Mouse (Mus musculus): ENCODE data around the gene Ppil1. TPM values are rescaled to one million over a fixed set of nuclear protein-coding genes. Genes with fewer than 3 reads are reported as not detected.

Gene Ppil1
- total RNA-seq (2021), result 10 to 100 TPM; 17.3 to 18.1 TPM
- long read RNA-seq, experiment 1, transcript Ppil1-201 (4 exons, 1,462 nt), result major isoform, 18 of 18 reads
- long read RNA-seq, experiment 1, partial matches to known transcripts, result 0 of 18 reads
- long read RNA-seq, experiment 1, other reads (novel, unspliced or antisense), result 0 of 18 reads
- long read RNA-seq, experiment 2, transcript Ppil1-201 (4 exons, 1,462 nt), result major isoform, 32 of 32 reads
- long read RNA-seq, experiment 2, partial matches to known transcripts, result 0 of 32 reads
- long read RNA-seq, experiment 2, other reads (novel, unspliced or antisense), result 0 of 32 reads

DNA sequence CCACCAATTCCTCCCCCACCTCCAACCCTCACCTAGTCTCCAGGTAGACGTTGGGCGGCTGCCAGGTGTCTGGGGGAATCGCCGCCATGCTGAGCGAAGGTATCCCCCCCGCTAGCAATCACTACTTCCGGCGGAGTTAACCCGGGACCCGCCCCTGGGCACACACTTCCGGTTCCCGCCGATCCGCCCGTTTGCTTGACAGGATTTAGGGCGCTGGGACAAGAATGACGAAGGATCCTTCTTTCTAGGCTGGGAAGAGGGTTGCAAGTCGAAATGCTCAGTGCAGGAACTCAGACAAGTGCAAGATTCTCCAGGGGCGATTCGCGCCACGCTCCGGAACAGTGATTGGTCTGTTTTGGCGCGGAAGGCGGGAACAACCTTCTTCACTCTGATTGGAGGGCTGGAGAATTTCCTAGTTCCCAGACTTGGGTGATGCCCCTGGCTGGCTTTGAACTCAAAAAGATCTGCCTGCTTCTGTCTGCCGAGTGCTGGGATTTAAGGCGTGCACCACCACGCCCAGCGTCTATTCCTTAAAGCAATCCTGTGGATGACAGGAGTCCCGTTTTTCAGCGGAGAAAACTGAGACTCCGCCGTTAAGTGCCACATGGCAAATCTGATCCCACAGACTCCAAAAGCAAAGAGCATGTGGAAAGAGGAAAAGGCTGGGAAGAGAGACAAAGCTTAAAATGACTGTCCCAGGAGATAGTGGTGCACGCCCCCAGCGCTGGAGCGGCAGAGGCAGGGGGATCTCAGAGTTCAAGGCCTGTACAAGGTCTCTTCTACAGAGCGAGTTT, at the start of gene Ppil1:
TSS of gene Ppil1 (minus strand) at position 347 of the 794 bp plus-strand sequence.
- peak; percentile 75 to 88 for DNase-seq (ENCODE audit: low spot score in 2 of 2)

GRCm38 (mm10) chr17:29313300-29313699, 49.3 kb upstream of the Ppil1 start:
- DNase-seq (ENCODE audit: low spot score in 2 of 2), result no peak

DNA sequence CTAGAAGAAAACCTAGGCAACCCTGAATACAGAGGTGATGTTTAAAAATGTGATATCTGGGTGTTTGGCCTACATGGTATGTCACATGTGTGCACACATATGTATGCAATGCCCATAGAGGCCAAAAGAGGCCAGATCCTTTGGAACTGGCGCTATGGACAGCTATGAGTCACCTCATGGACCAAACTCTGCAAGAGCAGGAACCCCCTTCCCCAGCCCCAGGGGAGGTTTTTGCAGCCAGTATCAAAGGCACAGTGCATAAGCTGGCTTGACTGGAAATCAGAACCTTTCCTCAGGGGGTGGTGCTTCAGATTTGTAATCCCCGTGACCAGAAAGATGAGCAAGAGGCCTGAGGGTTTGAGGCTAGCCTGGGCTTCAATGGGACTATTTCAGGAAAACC, 48.1 kb upstream of the Ppil1 start:
- no peak for DNase-seq (ENCODE audit: low spot score in 2 of 2)

DNA sequence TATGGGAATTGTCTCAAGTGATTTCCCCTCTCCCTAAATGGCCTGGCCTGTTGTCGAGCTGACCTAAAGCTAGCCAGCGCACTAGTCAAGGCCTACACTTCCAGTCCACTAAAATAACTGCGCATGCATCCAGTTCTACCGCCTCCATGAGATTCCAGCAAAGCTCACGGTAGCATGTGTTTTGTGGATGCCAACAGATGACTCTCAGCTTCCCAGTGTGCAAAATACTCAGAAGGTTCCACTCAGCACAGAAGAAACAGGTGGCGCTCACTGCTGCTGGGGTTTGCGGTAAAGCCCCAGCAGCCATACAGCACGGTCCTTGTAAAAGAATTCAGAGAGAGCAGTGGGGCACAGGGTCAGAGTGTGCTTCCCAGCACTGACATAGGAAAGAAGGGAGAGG, 47.6 kb upstream of the Ppil1 start:
- DNase-seq (ENCODE audit: low spot score in 2 of 2), result no peak

GRCm38 (mm10) chr17:29310056-29310623, 46.2 kb upstream of the Ppil1 start:
- no peak for DNase-seq (ENCODE audit: low spot score in 2 of 2)

- DNase-seq (ENCODE audit: low spot score in 2 of 2), result no peak
These were observed 41.9 kb upstream of the Ppil1 start for GRCm38 (mm10) chr17:29305871-29306270.

DNA sequence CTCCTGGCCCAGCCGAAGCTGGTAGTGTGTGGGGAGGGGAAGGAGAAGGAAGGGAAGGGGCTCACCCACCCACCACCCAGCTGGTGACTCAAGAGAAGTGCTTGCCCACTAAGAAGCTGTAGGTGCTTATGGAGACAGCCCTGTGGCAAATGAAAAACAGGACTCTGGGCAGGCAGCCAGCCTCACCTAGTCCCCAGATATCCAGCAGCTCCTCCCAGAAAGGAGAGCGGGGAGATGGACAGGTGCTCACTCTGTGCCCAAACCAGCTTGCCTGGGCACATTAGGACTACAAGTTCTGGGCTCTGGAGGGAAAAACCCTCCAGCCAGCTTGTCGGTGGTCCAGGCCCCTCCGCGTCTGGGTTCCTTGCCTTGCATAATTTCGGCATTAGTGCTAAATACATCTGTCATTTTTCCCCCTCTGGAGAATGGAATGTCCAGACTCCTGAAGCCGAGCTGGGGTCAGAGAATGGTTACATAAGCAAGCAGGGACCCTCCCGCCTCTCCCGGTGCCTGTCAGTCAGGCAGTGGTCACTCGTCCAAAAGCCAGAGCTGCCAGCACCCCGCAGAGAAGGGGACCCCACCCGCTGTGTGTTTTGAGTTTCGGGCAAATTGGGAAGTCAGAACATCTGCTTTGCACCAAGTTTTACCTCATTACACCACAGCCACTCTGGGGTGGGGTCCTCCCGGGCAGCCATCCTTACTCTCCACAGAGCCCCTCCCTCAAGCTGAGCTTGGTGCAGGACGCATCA, 41.2 kb upstream of the Ppil1 start:
- no peak for DNase-seq (ENCODE audit: low spot score in 2 of 2)

DNA sequence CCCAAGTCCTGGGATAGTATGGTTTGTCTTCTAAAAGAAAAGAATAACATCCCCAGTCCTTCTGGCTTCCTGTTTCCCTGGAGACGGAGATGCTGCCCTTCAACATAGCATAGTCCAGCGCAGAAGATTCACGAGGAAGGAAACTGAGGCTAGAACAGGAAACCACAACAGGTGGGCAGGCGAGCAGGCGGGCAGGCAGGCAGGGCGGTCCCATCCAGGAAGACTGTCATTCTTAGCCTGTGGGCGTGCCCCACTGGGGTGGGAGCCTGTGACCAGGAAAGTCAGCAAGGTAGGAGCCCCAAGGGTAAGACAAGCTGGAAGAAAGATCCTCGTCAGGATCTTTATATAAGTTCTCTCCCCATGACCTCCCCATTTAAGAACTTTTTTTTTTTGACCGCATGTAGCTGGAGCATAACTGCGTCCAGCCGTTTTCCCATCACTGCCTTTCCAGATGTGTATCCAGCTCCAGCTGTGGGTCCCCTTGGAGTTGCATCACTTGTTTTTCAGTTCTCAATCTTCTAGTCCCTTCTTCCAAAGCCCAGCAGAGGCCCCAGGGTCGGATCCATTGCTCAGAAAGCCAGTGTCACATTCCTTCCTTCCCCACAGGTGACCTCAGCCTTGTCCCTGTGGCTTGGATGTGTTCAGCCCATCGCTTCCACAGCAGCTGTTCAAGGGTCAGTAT, 40.5 kb upstream of the Ppil1 start:
- no peak for DNase-seq (ENCODE audit: low spot score in 2 of 2)

DNA sequence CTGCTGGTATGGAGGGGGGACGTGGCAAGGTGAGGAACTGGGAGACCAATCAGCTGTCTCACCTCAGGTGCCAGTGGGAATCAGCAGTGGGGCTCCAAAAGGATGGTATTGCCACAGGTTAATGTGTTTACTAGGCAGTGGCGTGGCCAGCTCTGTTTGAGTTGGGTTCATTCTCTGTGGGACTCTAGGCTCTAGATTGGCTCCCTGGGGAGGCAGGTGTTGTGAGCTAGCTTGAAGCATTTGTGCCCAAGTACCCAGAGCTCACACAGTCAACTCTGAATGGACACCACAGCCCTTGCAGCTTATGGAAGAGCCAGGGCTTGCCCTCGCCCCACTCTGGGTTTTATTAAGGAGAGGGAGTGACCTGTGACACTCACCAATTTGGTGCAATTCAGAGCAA, 39.9 kb upstream of the Ppil1 start:
- DNase-seq (ENCODE audit: low spot score in 2 of 2), result no peak

DNA sequence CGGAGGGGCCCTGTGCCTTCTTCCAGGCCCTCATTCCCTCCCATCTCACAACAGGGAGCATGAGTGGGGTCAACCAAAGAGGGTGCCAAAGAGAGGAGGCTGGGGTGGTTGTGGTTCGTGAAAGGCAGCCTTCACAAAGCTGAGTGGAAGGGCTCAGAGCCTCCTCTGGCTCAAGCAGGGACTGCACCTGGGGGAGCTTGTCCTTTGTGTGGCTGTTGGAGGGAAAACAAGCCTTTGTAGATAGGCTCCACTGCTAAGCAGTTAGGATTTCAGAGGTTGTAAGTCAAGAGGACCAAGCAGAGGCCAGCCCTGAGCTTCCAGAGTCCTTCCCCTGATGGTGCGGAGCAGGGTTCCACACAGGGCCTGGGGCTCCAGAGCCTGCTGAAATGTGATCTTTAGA, 39.1 kb upstream of the Ppil1 start:
- DNase-seq (ENCODE audit: low spot score in 2 of 2), result no peak

DNA sequence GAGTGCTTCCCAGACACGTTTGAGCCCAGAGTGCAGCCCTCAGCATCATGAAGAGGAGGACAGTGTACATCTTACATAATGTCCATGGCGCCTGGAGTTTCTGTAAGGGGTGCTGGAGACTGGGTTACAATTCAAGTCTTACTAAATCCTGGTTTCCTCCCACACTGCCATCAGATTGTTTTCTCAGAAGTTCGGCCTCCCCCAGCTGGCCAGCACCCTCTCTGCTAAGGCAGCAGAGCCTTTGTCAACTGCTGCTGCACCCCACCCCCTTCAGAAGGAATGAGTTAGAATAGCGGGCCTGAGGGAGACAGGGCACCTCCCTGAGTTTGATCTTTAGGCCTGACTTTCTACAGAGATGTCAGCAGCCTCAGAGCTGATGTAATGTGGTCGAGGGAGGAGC, 38.2 kb upstream of the Ppil1 start:
- DNase-seq (ENCODE audit: low spot score in 2 of 2), result no peak

- DNase-seq (ENCODE audit: low spot score in 2 of 2), result no peak
These were observed 37.4 kb upstream of the Ppil1 start for GRCm38 (mm10) chr17:29301421-29301820.

- no peak for DNase-seq (ENCODE audit: low spot score in 2 of 2)
These were observed 36.9 kb upstream of the Ppil1 start for GRCm38 (mm10) chr17:29300926-29301325.

GRCm38 (mm10) chr17:29299282-29299681, 35.3 kb upstream of the Ppil1 start:
- DNase-seq (ENCODE audit: low spot score in 2 of 2), result no peak

DNA sequence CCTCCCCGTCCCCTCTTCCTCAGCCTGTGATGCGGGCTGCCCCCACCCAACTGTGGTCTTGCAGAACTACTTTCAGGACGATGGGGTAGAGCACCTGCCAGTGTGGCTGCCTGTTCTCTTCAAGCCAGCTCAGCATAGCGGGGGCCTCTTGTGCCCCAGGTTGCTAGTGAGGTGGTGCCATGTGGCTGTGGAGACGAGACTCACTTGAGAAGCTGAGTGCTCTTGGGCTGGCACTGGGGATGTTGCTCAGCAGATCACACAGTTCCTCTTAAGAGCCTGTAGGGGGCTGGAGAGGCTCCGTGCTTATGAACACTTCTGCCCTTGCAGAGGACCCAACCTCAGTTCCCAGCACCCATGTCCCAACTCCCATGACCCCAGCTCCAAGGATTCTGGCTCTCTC, 33.8 kb upstream of the Ppil1 start:
- no peak for DNase-seq (ENCODE audit: low spot score in 2 of 2)

DNA sequence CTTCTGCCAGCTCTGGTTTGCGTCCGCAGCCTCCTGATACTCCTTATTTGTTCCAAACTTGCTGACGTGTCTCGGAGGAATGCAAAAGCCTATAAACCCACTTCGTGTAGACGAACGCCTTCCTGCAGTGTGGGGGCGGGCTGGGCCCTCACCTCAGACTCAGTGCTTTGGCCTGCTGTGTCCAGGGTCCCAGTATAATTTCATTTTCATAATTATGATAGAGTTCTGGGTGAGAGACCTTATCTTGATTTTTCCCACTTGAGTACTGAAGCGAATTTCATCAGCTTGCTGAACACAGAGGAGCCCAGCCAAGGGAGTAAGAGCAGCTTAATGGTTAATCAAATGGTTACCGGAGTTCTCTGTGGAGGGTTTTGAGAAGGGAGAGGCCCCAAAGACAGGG, 33.3 kb upstream of the Ppil1 start:
- DNase-seq (ENCODE audit: low spot score in 2 of 2), result no peak

GRCm38 (mm10) chr17:29295835-29296234, 31.8 kb upstream of the Ppil1 start:
- DNase-seq (ENCODE audit: low spot score in 2 of 2), result no peak

DNA sequence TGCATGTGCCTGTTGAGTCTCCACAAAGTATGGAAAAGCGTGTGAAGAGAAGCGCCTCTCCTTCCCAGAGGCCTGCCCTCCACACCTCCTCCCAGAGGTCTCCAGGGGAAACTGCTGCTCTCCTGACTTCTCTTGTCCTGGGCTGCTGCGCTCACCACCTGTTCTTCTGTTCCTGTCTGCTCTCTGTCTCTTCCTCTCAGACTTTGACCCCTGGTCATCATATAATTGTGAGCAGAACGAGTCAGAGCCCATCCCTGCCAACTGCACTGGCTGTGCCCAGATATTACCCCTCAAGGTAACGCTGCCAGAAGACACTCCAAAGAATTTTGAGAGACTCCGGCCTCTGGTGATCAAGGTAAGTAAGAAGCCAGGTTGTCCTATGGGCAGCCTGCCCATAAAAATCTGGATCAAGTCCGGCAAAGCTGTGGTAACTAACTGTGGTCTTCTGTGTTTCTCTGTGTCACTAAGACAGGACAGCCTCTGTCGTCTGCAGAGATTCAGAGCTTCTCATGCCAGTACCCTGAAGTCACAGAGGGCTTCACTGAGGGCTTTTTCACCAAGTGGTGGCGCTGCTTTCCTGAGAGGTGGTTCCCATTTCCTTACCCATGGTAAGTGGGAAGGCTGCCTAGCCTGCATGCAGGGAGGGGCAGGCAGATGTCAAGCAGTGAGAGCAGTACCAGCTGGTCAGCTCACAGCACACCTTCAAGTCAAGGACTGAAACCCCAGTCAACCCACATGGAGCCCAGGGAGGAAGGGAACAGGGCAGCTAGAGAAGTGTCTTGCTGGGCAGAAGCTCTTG, 30.0 kb upstream of the Ppil1 start:
- no peak for DNase-seq (ENCODE audit: low spot score in 2 of 2)

DNA sequence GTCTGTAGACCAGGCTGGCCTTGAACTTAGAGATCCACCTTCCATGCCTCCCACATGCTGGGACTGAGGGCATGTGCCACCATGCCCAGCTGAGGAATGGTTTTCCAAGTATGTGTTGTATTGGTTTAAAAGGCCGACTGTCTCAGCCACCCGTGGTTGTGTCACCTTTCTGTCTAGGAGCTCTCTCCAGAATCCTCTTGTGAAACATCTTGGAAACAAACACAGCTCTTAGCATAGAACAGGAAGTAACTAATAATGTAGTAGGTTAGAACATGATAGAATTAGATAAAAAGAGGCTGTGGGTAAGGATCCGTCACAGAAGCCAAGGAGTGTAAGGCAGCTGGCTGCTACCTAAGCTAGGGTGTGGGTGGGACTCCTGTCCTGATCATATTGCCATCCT, 29.0 kb upstream of the Ppil1 start:
- no peak for DNase-seq (ENCODE audit: low spot score in 2 of 2)

DNA sequence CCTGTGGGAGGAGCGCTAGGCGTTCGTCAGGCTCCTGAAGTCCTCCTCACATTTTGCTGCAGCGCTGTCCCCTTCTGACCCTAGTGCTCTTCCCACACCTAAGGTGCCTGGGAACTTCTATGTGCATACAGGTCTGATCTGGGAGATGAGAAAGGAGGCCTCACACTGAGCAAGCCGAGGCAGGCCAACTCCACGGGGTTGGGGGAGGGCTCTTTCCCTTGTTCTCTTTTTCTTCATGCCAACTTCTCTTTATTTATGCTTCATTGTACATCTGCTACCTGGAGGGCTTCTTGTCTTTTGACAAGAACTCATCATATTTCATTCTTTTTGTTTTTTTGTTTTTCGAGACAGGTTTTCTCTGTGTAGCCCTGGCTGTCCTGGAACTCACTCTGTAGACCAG, 27.8 kb upstream of the Ppil1 start:
- DNase-seq (ENCODE audit: low spot score in 2 of 2), result no peak
